Mouse (Mus musculus): ENCODE data around the gene Hist1h2ak. TPM values are rescaled to one million over a fixed set of nuclear protein-coding genes. Genes with fewer than 3 reads are reported as not detected.
A peak's percentile ranks its signal among the peaks of the same experiment; 100 is the strongest.
"Not testable (repeated sequence)": the region's sequence is repeated elsewhere in the genome, so short reads cannot be mapped to it uniquely, and the experiment has no call there.

Gene Hist1h2ak
- polyA plus RNA-seq, 1 experiment: 60.2 TPM

GRCm38 (mm10) chr13:21722373-21722925 is 31.2 kb downstream of the Hist1h2ak start:
- H3K4me1 ChIP-seq (ENCODE audit: control insufficient read depth, insufficient read depth, insufficient read length, low read length): peaks cover 5% of the 10 kb centered on the region; the same call in 1 of the 2 replicates
- peak overlapping the region; percentile 75; the same call in 1 of the 2 replicates for H3K27ac ChIP-seq (ENCODE audit: insufficient read depth, low read depth, low read length)
- TF ChIP-seq CTCF (IDR thresholded peaks at IDR 0.05; ENCODE audit: extremely low read depth, insufficient read length, insufficient replicate concordance, low read depth, low read length) (no peak), POLR2A (IDR thresholded peaks at IDR 0.05; ENCODE audit: low read depth, low read length) (no peak)
- H3K36me3 ChIP-seq (ENCODE audit: control insufficient read depth, insufficient read depth, low read length): no peaks in the 10 kb centered on the region
- 5% methylated on average over 11 of the region's 11 CpGs for WGBS
- H3K27me3 ChIP-seq (ENCODE audit: control insufficient read depth, insufficient read depth, low read length): no peaks in the 10 kb centered on the region
- peak overlapping the region; percentile 69 for H3K4me3 ChIP-seq (ENCODE audit: low read depth, low read length)

- H3K4me1 ChIP-seq (ENCODE audit: control insufficient read depth, insufficient read depth, insufficient read length, low read length); H3K36me3 ChIP-seq (ENCODE audit: control insufficient read depth, insufficient read depth, low read length); H3K27me3 ChIP-seq (ENCODE audit: control insufficient read depth, insufficient read depth, low read length): not testable (repeated sequence)
- Histone ChIP-seq H3K27ac (ENCODE audit: insufficient read depth, low read depth, low read length) (peak within 1 kb of the TSS; percentile 75), H3K4me3 (ENCODE audit: low read depth, low read length) (peak within 1 kb of the TSS; percentile 72)
- under 1% methylated on average over 37 of the region's 37 CpGs for WGBS
Observed at GRCm38 (mm10) chr13:21721757-21722372, 31.8 kb downstream of the Hist1h2ak start, which contains the start of gene Hist1h2bm. TSS of gene Hist1h2bm (plus strand) at chr13:21722044.

- not testable (repeated sequence) for H3K27me3 ChIP-seq (ENCODE audit: control insufficient read depth, insufficient read depth, low read length); H3K36me3 ChIP-seq (ENCODE audit: control insufficient read depth, insufficient read depth, low read length); H3K4me1 ChIP-seq (ENCODE audit: control insufficient read depth, insufficient read depth, insufficient read length, low read length)
- 1% methylated on average over 22 of the region's 44 CpGs for WGBS
- H3K4me3 ChIP-seq (ENCODE audit: low read depth, low read length): peak overlapping the region; percentile 72
- peak overlapping the region; percentile 1 for H3K27ac ChIP-seq (ENCODE audit: insufficient read depth, low read depth, low read length)
Observed at GRCm38 (mm10) chr13:21721107-21721756, 32.4 kb downstream of the Hist1h2ak start.

- H3K4me1 ChIP-seq (ENCODE audit: control insufficient read depth, insufficient read depth, insufficient read length, low read length): peaks cover 12% of the 10 kb centered on the region; the same call in 1 of the 2 replicates
- 0 out of 2 replicates have a peak overlapping the region, but pooled peaks have one; percentile 10 for H3K27ac ChIP-seq (ENCODE audit: insufficient read depth, low read depth, low read length)
- 66% methylated on average over 4 of the region's 4 CpGs for WGBS
- H3K27me3 ChIP-seq (ENCODE audit: control insufficient read depth, insufficient read depth, low read length): no peaks in the 10 kb centered on the region
- no peak for TF ChIP-seq POLR2A (IDR thresholded peaks at IDR 0.05; ENCODE audit: low read depth, low read length)
- no peak for TF ChIP-seq CTCF (IDR thresholded peaks at IDR 0.05; ENCODE audit: extremely low read depth, insufficient read length, insufficient replicate concordance, low read depth, low read length)
- H3K36me3 ChIP-seq (ENCODE audit: control insufficient read depth, insufficient read depth, low read length): no peaks in the 10 kb centered on the region
- no peak overlapping the region for H3K4me3 ChIP-seq (ENCODE audit: low read depth, low read length)
Observed at GRCm38 (mm10) chr13:21718381-21719080, 35.1 kb downstream of the Hist1h2ak start.

- peak; percentile 52; the same call in 1 of the 2 replicates for TF ChIP-seq POLR2A (IDR thresholded peaks at IDR 0.05; ENCODE audit: low read depth, low read length)
- 3% methylated on average over 27 of the region's 56 CpGs for WGBS
- H3K36me3 ChIP-seq (ENCODE audit: control insufficient read depth, insufficient read depth, low read length); H3K27me3 ChIP-seq (ENCODE audit: control insufficient read depth, insufficient read depth, low read length): not testable (repeated sequence)
- peak within 1 kb of the TSS; percentile 81 for H3K27ac ChIP-seq (ENCODE audit: insufficient read depth, low read depth, low read length)
- H3K4me3 ChIP-seq (ENCODE audit: low read depth, low read length): peak within 1 kb of the TSS; percentile 54
- peaks cover 12% of the 10 kb centered on the region; the same call in 1 of the 2 replicates for H3K4me1 ChIP-seq (ENCODE audit: control insufficient read depth, insufficient read depth, insufficient read length, low read length)
Observed at GRCm38 (mm10) chr13:21717397-21718357, 36.0 kb downstream of the Hist1h2ak start, which contains the start of gene Hist1h3h. TSS of gene Hist1h3h (plus strand) at chr13:21717659.

GRCm38 (mm10) chr13:21716540-21717391 is 36.9 kb downstream of the Hist1h2ak start:
- not testable (repeated sequence) for H3K4me1 ChIP-seq (ENCODE audit: control insufficient read depth, insufficient read depth, insufficient read length, low read length); H3K27me3 ChIP-seq (ENCODE audit: control insufficient read depth, insufficient read depth, low read length); H3K36me3 ChIP-seq (ENCODE audit: control insufficient read depth, insufficient read depth, low read length)
- Histone ChIP-seq H3K27ac (ENCODE audit: insufficient read depth, low read depth, low read length) (peak overlapping the region; percentile 81), H3K4me3 (ENCODE audit: low read depth, low read length) (peak overlapping the region; percentile 58)
- WGBS: under 1% methylated on average over 16 of the region's 38 CpGs
